Mouse (Mus musculus): ENCODE measurements around the gene Vav3.

The Vav3 gene

GRCm38 (mm10) chr3:109340274-109341070, at the start of gene Vav3:
Gene Vav3, plus strand, starts transcription at chr3:109340653.
- peak; percentile 62 to 70 for DNase-seq

- no peak for DNase-seq
Observed at GRCm38 (mm10) chr3:109298857-109299256, 41.6 kb upstream of the Vav3 start.

GRCm38 (mm10) chr3:109299303-109300074, 41.0 kb upstream of the Vav3 start:
- no peak for DNase-seq

- DNase-seq: no peak
Observed at GRCm38 (mm10) chr3:109302059-109302458, 38.4 kb upstream of the Vav3 start.

- no peak for DNase-seq
Observed at GRCm38 (mm10) chr3:109307406-109307805, 33.0 kb upstream of the Vav3 start.

- DNase-seq: no peak
Observed at GRCm38 (mm10) chr3:109308468-109308867, 32.0 kb upstream of the Vav3 start.

GRCm38 (mm10) chr3:109309317-109310265, 30.9 kb upstream of the Vav3 start:
- no peak for DNase-seq

- DNase-seq: no peak
Observed at GRCm38 (mm10) chr3:109311172-109311824, 29.2 kb upstream of the Vav3 start.

- DNase-seq: no peak
Observed at GRCm38 (mm10) chr3:109311875-109312274, 28.6 kb upstream of the Vav3 start.

- no peak for DNase-seq
Observed at GRCm38 (mm10) chr3:109313501-109313900, 27.0 kb upstream of the Vav3 start.

- no peak for DNase-seq
Observed at GRCm38 (mm10) chr3:109322225-109322624, 18.2 kb upstream of the Vav3 start.

GRCm38 (mm10) chr3:109323447-109324300, 16.8 kb upstream of the Vav3 start:
- DNase-seq: peak; percentile 31 to 38

- DNase-seq: no peak
Observed at GRCm38 (mm10) chr3:109327128-109327527, 13.3 kb upstream of the Vav3 start.

GRCm38 (mm10) chr3:109332755-109333154, 7.7 kb upstream of the Vav3 start:
- DNase-seq: no peak

GRCm38 (mm10) chr3:109335470-109335869, 5.0 kb upstream of the Vav3 start:
- DNase-seq: no peak

GRCm38 (mm10) chr3:109339290-109339689, 1.2 kb upstream of the Vav3 start:
- DNase-seq: no peak

- DNase-seq: peak; percentile 58 to 60
Observed at GRCm38 (mm10) chr3:109339941-109340273, 546 bp upstream of the Vav3 start.

- no peak for DNase-seq
Observed at GRCm38 (mm10) chr3:109341071-109341480, 623 bp downstream of the Vav3 start.

- DNase-seq: peak; percentile 67 to 68
Observed at GRCm38 (mm10) chr3:109341631-109342030, 1.2 kb downstream of the Vav3 start.

- no peak for DNase-seq
Observed at GRCm38 (mm10) chr3:109351956-109352684, 11.7 kb downstream of the Vav3 start.

GRCm38 (mm10) chr3:109352690-109353089, 12.2 kb downstream of the Vav3 start:
- DNase-seq: no peak

Data from B cell, adult 2 months (primary cell).